ENCODE assay signal across 14 mouse cellular contexts in the genomic region with DNA sequence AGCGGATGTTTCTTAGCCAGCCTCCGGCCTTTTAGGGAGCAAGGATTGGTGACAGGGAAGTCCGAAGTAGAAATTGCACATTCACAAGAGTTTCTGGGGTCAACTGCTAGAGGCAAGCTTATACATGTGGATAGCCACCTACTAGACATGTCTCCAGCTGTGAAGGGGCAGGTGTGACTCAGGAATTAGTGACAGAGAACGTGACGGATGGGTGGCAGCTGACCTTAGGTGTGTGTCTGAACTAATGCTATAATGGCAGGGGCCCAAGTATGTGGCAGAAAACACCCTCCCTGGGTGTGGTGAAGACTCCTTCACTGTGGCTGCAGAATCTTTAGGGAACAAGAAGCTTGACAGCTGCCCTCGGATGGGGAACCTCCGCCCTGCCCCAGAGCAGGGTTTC.
"Had no signal": no experiment of that assay in that cellular context is flagged by ENCODE, and none has a peak within 500 bp of the region (broad histone marks: within the 10 kb centered on the region; RNA-seq: fewer than 3 reads in every experiment).

No protein-coding gene starts in this region.

- H3K4me1 ChIP-seq: neural tube, embryonic 12.5 days; neural tube, embryonic 13.5 days; neural tube, embryonic 15.5 days; stomach, embryonic 15.5 days had no signal

- H3K9ac ChIP-seq: neural tube, embryonic 12.5 days; neural tube, embryonic 13.5 days; neural tube, embryonic 15.5 days; stomach, embryonic 15.5 days had no signal

- H3K36me3 ChIP-seq: stomach, embryonic 15.5 days had no signal

- H3K27ac ChIP-seq: neural tube, embryonic 12.5 days; neural tube, embryonic 13.5 days; neural tube, embryonic 15.5 days; stomach, embryonic 15.5 days had no signal

- DNase-seq: retina, postnatal 1 day; right cerebral cortex, adult 18-20 months; right cerebral cortex, postnatal 14 days; right cerebral cortex, postnatal 25 days; right cerebral cortex, postnatal 4 days; spleen, adult 18-20 months; thymus, adult 2 months; thymus, postnatal 14 days; thymus, postnatal 36 days; thymus, postnatal 4 days had no signal

- H3K4me2 ChIP-seq: neural tube, embryonic 12.5 days; neural tube, embryonic 13.5 days; neural tube, embryonic 15.5 days; stomach, embryonic 15.5 days had no signal

- H3K4me3 ChIP-seq: neural tube, embryonic 12.5 days; neural tube, embryonic 13.5 days; neural tube, embryonic 15.5 days; stomach, embryonic 15.5 days had no signal

- H3K27me3 ChIP-seq: neural tube, embryonic 12.5 days; neural tube, embryonic 13.5 days; neural tube, embryonic 15.5 days; stomach, embryonic 15.5 days had no signal

- H3K9me3 ChIP-seq: neural tube, embryonic 12.5 days; neural tube, embryonic 13.5 days; neural tube, embryonic 15.5 days; stomach, embryonic 15.5 days had no signal
